Mouse (Mus musculus): ENCODE measurements around the gene Fah.
A peak's percentile ranks its signal among the peaks of the same experiment; 100 is the strongest.

Fah gene

DNA sequence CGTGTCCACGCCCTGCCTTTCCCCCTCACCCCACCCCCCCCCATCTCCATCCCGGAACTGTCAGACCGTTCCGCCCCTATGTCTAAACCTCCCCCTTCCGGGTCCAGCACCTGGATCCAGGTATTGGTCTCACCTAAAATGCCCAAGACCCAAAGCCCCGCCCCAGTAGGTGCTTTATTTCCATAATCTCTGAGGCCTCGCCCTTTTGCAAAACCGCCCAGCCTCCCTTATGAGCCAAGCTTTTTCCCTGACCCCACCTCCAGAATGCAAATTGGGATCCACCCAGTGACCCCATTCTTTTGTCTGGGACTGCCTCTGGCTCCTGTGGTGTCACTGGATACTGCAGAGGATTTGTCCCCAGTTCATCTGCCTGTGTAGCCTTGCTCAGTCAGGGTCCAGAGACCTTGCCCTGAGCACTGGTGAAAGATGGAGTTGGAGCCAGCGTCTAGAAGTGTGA is at the start of gene Fah:
Gene Fah, minus strand, starts transcription at position 430 of the 457 bp plus-strand sequence.
- peak; percentile 13 to 21 for DNase-seq (ENCODE audit: low spot score in 2 of 2)

DNA sequence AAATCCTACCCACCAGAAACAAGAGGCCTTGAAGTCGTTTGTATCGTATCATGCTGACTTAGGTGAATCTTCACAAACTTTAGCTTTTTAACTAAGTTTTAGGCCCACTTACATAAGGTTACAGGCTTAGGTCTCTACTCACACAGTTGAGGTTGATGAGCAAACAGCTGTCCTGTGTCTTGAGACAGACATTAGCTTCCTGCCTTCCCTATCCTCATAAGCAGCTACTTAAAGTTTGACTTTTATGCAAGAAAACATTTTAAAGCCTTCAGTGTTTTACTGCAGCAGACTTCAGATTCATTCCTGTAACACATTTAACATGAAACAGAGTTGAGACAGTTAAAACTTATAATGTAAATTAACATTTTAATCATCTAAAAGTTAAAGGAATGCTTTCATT is 46.2 kb upstream of the Fah start:
- DNase-seq (ENCODE audit: low spot score in 2 of 2), result no peak

DNA sequence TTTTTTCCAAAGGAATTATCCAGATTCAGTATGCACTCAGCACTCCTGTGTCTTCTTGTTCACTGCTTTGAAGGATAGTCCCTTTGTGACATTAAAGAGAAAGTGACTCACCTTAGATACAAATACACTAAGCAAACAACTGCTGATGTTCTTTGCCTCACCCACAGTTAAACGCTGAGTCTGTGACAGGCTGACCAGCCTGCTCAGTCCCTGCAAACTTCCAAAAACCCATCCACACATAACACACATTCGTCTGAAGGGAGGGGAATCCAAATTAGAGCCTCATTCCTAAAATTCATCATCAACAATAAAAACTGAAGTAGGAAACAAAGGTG is 45.4 kb upstream of the Fah start:
- DNase-seq (ENCODE audit: low spot score in 2 of 2), result no peak

DNA sequence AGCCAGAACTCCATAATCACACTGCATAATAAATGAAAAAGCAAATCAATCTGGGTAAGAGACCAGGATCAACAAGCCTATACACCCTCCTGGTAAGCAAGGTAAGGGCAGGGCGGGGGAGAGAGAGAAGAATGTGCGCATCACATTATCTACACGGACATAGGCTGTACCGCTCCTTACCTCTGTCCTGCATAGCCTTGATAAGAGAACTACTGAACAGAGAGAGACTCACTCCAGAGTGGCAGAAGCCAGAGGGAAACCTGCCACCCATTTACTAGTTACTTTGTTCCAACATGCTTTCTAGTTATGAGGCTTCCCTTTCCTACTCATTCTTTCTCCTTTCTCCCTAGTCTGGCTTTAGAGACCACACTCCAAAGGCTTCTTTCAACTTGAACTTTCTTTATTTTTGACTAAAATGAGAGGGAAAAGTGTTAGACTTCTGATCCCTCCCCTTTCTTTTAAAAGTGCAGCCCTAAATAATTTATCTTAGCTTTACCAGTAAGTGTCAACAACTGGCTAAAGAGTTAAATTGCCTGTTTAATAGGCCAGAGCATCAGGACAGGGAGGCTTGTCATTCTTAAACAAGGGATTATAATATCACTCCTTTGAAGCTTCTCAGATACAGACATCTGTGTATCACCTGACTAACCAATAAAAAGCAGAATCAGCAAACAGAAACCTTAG is 44.9 kb upstream of the Fah start:
- no peak for DNase-seq (ENCODE audit: low spot score in 2 of 2)

DNA sequence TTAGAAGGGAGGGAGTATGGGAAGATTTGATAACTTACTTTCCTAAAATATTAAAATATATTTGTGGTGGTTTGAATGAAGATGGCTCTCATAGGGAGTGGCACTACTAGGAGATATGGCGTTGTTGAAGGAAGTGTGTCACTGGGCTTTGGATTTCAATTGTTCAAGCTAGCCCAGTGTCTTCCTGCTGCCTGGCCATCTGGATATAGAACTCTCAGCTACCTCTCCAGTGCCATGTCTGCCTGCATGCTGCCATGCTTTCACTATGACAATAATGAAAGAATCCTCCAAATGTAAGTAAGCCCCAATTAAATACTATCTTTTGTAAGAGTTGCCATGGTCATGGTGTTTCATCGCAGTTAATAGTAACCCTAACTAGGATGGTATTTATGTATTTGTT is 42.5 kb upstream of the Fah start:
- DNase-seq (ENCODE audit: low spot score in 2 of 2), result no peak

DNA sequence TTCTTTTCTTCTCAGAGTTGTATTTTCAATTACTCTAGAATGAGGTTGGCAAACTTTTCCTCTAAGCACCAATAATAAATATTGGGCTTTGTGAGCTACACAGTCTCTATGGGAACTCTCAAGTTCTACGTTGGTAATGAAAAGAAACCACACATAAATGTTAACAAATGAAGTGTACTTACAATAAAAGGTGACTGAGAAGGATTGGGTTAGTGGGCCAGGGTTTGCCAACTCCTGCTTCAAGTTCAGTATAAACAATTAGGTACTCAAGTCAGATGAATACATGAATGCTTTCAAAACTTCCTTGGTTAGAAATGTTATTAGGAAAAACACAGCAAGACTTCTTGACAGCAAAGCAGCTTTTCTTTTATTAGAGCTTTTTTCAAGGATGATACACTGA is 39.7 kb upstream of the Fah start:
- DNase-seq (ENCODE audit: low spot score in 2 of 2), result no peak

DNA sequence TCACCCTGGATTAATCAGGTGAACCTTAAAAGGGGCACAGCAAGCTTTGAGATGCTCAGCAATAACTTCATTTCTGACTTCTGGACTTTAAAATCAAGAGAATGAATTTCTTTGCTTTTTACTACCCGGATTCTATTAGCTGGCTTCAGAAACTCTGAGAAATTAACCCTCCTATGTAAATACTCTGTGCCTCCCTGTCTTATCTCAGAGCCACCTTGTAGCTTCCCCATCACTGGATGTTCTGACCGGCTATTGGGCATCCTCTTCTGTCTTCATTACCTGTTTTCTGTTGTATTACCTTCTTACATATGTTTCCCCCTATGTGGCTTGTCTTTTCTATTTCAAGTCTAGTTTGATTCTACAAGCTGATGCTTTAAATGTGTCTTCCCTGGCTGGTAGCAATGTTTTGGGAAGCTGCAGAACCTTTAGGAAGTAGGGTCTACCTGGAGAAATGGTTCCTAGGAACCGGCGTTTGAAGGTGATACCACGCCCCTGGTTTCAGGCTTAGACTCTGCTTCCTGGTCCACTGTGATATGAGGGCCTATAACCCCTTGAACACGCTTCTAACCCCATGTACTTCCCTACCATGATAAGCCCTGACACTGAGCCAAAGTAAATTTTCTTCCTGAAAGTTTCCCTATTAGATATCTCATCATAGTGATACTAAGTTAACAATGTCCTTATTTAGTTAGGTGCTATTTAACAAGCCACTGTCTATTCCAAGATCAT is 36.9 kb upstream of the Fah start:
- no peak for DNase-seq (ENCODE audit: low spot score in 2 of 2)

DNA sequence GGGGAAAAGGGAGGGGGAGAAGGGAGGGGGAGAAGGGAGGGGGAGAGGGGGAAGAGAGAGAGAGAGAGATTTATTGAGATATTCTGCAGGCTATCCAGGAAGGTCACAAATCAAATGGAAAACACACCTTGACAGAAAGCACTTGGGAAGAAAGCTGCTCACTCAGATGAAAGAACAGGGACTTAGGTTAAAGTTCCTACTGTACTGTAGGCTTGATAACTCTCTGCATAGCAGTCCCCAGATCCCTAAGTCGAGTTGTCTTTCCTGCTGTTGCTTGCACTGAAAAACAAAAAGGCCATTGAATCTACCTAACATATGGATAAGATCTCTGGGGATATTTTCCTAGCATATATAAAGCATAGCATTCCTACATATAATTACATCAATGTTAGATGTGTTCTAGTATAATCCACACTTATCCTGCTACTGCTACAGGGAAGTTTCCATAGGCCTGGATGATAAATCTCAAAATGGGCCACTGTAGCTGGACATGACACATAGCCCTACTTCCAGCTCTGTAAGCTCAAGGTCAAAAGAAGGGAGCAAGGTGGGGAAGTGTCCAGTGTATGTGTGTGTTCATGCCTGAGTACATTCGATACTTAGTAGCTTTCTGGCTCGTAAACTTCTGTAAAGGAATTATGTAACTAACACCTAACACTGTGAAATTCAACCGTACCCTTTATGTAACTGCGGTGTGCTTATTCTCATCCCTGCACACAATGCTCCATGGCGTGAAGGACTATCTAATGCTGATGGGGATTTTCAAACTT is 35.8 kb upstream of the Fah start:
- DNase-seq (ENCODE audit: low spot score in 2 of 2), result no peak

DNA sequence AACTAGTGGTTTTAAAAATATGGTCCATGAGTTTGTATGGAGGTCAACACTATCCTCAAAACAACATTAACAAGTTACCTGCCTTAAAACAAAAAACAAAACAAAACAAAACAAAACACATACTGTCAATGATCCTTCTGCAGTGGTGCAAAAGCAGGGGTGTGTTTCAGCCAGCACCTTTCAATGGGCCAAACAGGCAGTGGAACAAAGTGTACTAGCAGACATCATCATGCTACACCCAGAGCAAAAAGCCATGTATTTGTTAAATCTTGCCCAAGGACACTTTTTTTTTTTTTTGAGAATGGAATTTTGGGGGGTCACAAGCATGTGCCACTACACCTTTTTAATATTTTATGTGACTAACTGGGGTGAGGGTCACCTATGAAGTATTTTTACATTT is 30.4 kb upstream of the Fah start:
- no peak for DNase-seq (ENCODE audit: low spot score in 2 of 2)

DNA sequence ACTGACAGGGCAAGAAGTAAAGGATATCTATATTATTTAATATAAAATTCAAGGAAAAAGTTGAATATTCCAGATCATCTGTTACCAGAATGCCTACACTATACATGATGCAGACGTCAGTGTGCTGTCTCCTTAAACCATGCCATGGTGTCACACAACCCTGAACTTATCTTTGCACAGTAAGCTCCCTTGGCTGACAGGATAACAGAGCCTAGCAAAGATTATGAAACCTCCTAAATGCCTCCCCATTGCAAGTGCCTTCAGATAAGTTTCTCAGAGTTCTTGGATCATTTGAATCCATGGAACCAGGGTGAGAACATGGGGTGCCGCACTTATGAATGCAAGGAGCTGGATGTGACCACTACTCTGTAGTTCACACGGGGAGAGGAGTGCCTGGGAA is 25.4 kb upstream of the Fah start:
- no peak for DNase-seq (ENCODE audit: low spot score in 2 of 2)

DNA sequence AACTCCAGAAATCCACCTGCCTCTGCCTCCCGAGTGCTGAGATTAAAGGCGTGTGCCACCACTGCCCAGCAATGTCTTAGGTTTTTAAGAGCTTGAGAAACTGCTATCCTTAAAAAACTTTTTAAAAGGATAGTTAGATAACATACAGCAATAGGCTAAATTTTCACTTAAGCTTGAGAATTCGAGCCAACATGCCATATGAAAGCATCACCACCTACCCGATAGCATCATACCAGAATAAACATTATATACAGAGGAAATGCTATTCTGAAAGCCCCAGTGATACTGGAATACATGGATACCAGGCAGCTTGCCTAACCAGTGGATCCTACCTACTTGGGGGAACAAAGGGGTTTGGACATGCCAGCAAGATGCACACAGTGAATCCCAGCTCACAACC is 17.2 kb upstream of the Fah start:
- DNase-seq (ENCODE audit: low spot score in 2 of 2), result peak in 1 of 2 experiments; percentile 8

DNA sequence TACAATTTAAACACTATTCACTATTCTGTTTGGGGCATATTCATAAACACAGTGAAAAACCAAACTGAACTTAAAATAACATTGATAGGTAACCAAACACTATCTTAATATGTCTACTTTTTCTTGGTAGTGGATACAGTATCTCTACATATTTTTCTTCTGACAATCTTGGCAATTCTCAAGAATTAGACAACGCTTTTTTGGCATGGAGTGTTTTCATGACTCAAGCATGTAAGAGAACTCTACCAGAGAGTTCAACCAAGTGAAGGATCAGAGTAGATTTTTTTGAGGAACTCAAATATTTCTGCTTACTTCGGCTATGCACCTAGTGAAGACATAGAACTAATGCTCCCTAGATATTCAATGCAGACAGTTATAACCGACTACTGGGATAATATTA is 14.4 kb upstream of the Fah start:
- DNase-seq (ENCODE audit: low spot score in 2 of 2), result no peak

DNA sequence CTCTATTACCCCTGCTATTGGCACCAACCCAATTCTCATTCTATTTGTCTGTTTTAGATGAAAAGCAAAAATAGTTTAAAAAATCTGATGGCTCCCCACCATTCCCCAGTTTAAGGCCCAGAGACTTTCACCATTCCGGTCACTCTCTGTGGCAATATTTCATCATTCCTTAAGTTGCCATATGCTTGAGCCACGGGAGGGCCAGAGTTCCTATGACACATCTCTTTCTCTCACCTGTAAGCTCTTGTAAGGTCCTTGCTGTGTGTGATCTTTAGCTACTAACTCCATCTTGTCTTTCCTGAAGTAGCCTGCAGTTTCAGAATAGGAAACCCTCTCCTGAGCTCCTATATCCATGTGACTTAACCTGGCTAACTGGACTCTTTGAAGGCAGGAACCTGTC is 12.4 kb upstream of the Fah start:
- no peak for DNase-seq (ENCODE audit: low spot score in 2 of 2)

DNA sequence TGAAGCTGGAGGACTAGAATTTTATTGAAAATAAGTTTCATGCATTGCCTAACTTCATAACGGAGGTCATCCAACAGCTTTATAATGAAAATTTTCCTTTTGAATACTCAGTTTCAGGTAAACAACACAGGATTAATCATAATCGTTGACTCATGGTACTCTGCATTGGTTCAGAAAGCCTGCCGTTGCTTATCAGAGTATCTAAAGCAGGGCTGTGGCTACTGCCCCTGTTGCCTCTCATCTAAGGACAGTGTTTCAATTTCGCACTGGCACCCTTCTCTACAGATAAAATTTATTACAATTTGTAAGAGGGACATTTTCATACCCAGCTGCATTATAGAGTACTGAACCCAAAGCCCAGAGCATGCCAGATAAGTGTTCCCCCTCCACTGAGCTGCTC is 5.9 kb upstream of the Fah start:
- DNase-seq (ENCODE audit: low spot score in 2 of 2), result no peak

DNA sequence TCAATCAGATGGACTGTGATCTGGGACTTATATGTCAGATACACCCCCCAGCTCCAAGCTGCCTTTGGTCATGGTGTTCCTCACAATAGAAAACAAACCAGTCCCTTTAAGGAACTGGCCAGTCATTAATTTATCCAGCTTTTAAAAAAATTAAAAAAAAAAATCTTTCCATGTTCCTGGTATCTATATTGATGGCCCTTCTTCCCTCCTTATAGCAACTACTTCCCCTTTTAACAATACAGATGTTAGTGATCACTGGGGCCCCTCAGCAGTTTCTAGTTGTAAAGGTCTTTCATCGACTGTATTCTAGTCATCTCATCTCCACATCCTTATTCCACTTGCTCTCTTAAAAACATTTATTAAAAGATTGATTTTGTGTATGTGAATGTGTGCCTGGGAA is 5.1 kb upstream of the Fah start:
- DNase-seq (ENCODE audit: low spot score in 2 of 2), result no peak

DNA sequence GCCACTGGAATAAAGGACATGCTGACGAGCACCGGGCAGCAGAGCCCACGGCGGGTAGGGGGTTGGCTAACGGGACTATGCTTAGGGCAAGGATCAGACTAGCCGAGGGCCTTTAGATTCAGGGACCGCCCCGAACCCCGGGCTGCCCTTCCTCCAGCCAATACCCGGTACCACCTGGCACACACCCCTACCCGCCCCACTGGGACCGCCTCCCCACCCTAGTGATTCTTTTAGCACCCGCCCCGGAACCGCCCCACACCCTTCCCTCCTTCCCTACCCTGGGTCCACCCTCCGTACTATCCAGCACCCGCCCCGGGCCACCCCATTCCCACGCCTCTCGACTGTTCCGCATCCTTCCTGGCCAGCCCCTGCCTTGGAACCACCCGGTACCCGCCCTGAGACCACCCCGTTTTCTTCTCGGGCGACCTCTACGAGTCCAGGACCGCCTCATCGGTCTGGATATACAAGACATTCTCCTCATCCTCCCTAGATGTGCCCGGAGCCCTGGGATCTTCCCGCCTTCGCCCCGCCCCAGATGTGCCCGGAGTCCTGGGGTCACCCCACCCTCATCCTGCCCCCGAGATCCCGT is 724 bp downstream of the Fah start:
- peak; percentile 75 to 79 for DNase-seq (ENCODE audit: low spot score in 2 of 2)

DNA sequence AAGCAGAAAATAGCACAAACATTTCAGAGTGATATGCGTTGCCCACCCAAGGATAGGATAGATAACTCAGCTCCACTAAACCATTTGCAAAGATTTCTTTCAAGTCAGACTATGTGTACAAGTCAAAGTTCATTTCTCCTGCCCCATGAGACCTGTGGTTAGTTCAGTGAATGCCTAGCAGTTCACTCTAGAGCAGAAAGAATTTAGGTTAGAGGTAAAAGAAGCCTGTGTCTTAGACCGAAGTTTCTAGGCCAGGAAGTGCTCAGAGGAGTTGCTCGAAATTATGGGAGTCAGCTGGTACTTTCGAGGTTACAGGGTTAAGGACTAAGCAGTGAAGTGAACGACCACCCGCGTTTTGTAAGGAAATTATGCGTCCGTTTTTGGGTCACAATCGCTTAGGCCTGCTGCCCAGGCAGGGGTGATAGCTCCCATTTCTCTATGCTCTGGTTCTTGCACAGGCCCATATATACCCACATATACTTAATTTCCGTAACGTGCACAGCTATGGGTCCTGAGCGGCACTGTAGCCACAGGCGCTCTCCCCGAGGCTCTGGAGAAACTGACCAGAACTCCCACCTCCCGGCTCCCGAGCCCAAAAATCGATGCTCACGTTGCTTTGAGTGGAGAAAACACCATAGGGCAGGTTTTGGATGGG is 1.4 kb downstream of the Fah start:
- DNase-seq (ENCODE audit: low spot score in 2 of 2), result no peak

DNA sequence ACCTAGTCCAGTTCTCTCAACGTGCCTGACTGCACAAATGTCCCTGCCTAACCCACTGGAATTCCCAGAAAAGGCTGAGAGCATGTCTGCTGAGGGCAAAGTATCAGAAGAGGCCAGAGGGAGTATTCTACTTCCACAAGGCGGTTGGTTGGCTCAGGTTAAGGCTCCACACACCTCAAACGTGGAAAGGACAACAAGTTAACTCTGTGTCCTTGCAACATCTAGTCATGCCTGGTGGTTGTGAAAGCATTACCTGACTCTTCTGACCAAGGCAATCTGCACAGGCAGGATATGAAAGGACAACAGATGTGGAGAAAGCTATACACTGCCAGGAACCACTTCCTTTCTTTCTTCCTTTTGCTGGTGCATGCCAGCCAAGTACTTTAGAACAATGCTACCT is 2.0 kb downstream of the Fah start:
- no peak for DNase-seq (ENCODE audit: low spot score in 2 of 2)

DNA sequence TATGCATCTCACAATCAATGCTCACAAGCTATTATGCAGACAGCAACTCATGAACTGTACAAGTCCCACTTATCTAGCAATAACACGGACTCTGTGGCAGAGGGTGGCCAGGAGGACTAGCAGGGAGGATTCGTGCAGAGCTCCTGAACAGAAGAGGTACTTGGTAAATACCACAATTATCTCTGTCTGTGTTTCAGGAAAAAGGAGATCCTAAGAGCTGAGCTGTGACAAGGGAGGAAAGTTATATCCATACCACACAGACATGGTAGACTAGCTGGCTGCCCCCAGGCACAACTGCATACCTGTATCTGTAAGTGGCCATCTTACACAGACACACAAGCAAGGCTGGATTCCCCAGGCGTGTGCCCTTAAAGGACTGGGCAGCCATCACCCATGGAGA is 5.2 kb downstream of the Fah start:
- no peak for DNase-seq (ENCODE audit: low spot score in 2 of 2)

DNA sequence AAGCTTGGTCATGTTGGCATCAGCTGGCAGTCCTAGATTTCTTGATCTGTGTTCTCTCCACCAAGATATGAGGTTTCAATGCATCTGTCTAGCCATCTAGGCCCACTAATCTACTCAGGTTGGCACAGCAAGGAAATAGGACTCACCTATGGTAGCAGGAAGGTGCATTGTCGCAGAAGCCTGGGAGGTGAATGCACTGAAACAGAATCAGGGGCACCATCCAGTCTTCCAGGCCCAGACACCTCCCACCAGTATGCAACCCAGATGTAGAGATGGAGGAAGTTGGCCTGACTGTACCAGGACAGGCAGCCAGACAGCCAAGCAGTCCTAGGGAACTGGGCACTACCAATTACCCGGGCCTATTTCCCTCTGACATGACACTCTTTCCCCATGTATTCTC is 5.9 kb downstream of the Fah start:
- no peak for DNase-seq (ENCODE audit: low spot score in 2 of 2)

DNA sequence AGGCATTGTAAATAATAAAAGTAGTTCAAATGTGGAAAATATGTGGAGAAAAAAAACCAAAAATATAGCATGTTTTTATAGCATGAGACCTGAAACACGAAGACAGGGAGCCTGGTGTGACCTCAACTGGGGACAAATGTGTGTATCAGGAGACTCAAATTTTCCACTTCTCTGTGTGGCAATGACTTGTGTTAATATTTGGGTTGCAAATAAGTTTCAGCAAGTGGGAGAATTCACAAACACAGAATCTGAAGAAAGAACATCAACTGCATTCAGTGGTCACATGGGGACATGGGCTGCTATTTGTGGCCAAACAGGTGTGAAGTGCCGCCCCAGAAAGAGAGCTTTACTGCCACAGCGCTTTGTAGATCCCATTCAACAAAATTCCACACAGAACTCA is 9.9 kb downstream of the Fah start:
- no peak for DNase-seq (ENCODE audit: low spot score in 2 of 2)

DNA sequence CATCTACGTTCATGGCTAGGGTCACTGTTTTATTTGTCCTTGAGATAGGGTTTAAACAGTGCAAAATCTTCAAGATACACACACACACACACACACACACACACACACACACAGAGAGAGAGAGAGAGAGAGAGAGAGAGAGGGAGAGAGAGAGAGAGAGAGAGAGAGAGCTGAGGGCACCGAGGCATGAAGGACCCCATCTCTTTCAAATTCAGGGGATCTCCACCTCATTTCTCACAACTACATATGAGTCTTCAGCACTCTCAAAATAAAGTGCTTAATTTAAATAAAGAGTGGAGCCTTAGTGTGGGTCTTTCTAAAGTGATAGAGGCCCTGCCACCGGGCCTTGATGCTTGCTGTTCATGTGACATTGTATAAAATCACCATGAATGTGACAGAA is 10.5 kb downstream of the Fah start:
- no peak for DNase-seq (ENCODE audit: low spot score in 2 of 2)

All from right cerebral cortex, adult 2 months (tissue).